Mouse (Mus musculus): ENCODE measurements around the gene Ampd1. TPM values are rescaled to one million over a fixed set of nuclear protein-coding genes. Genes with fewer than 3 reads are reported as not detected.

The Ampd1 gene
- total RNA-seq, 2 experiments from 2014 or later: 1,310 to 1,477 TPM

DNA sequence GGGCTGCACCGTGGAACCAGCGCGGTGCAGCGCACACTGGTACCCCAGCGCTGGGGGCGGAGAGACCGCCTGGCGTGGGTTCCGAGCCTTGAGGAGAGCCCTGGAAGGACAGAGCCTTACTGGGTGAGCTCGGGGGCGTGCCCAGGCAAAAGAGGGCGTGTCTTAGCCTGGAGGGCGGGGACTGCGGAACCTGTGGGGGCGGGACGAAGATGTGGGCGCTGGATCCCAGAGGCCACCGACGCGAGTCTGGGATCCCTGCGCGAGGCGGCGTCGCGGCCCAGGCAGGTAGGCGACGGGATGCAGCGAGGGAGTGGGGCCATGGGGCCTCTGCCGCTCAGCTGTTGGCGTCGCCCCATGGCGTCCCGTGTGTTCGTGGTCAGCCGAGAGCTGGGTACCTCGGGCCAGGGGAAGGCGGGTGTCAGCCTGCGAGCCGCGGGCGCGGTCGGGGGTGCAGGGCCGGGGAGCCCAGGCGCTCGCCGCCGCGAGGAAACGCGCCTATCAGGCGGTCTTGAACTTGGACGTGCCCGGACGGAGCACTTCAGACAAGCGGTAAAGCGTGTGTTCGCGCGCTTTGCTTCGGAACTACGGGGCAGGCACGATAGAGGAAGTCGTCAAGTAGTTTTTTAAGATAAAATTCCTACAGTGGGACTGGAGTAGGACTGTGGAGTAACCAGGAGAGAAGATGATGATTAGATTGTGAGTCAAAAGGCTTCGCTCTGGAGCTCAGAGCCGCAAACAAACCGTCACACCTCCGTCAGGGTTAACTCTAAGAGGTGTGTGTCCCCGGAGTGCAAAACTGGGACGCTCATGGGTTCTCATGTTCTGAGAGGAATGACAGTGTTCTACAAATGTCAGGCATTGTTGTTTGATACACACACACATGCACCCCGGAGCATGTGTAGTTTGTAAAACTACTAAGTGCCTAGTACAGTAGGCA, 28.9 kb downstream of the Ampd1 start, which contains the start of gene Dennd2c:
Gene Dennd2c, plus strand, starts transcription at position 151 of the 937 bp plus-strand sequence.
- DNase-seq (ENCODE audit: low spot score): peak; percentile 97

DNA sequence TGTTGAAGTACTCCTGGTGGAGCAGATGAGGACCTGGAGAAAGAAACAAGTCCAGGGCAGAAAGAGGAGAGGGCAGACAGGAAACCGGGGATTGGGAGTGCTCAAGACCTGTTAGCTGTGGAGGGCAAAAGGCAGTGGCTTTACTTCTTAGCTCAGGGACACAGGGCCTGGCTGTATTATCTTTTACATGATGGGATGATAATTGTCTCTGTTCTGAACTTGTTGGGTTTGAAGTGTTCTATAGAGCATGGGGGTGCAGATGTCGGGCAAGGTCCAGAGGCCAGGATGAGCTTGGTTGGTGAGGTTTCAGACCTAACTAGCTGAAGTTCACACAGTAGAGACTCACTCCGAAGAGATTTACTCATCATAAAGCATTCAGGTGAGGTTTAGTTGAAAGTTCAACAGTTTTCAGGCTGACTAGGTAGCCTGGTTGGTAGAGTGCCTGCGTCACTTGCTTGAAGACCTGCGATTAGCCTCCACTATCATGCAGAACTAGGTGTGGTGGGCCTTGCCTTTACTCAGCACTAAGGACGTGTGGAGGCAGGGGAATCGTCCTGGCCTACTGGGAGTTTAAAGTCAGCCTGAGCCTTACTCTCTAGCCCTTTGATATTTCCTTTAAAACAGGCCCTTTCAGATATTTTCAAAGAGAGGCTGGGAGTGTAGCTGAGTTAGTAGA, 33.9 kb downstream of the Ampd1 start:
- no peak for DNase-seq (ENCODE audit: low spot score)

DNA sequence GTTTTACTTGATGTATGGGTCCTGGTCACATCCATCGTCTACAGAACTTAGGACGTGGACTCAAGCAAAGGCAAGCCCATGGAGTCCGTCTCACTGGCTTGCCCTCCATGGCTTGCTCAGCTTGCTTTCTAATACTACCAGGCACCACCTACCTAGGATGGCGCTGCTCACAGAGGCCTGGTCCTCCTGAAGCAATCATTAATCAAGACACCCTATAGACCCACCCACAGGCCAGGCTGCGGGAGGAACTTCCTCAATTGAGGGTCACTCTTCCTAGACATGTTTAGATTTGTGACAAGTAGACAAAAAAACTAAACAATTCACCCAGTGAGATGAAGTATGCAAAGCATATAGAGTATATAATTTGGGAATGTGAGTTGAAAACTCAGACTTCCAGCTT, 38.4 kb downstream of the Ampd1 start:
- no peak for DNase-seq (ENCODE audit: low spot score)

DNA sequence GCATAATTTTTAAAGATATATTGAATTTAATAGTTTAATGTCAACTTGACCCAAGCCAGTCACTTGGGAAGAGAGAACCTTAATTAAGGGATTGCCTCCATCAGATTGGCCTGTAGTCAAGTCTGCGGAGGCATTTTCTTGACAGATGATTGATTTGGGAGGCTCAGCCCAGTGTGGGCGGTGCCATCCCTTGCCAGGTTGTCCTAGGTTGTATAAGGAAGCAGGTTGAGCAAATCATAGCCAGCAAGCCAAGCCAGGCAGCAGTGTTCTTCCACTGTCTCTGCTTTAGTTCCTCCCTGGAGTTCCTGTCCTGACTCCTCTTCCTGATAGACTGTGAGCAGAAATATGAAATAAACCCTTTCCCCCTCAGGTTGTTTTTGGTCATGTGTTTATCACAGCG, 49.8 kb downstream of the Ampd1 start:
- no peak for DNase-seq (ENCODE audit: low spot score)

DNA sequence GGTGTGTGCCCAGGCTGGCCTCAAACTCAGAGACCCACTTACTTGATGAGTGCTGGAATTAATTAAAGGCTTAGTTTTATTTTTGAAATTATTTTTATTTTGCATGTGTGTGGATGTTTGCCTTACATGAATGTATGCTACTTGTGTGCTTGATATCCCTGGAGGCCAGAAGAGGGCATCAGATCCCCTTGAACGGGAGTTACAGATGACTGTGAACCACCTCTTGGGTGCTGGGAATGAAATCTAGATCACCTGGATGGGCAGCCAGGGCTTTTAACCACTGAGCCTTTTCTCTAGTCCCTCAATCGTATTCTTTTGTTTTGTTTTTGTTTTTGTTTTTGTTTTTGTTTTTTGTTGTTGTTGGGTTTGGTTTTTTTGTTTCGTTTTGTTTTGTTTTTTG, 52.3 kb downstream of the Ampd1 start:
- DNase-seq (ENCODE audit: low spot score): no peak

DNA sequence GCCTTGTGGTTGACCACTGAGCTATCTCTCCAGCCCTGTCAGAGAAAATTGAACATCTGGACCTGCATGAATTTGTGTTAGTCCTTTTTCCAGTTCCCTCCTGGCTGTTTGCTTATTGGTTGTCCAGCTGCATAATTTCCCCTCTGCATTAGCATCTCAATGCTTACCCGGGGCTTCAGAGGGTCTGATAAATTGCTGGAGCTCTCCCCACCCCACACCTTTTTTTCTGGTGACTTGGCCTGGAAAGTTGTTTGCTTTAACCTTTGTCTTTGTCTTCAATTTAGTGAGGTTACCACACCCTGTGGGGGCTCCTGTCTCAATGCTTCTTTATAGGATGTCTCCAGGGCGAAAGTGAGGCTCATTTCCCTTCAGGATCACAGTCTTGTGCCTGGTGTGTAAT, 53.4 kb downstream of the Ampd1 start:
- DNase-seq (ENCODE audit: low spot score): no peak

DNA sequence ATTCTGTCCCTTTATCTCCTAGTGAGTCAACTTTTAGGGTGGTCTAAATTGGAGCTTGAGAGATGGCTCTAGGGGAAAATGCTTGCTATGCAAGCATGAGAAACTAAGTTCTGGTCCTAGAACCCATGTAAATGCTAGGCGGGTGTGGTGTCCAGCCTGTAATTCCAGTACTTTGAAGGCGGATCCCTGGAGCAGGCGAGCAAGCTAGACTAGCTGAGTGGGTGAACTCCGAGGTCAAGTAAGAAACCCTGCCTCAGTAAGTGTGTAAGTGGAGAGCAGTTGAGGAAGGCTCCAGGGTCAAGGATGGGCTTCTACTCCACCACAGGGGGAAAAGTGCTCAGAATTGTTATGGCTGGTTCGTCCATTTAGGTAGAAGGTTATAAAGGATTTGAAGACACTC, 53.9 kb downstream of the Ampd1 start:
- DNase-seq (ENCODE audit: low spot score): no peak

DNA sequence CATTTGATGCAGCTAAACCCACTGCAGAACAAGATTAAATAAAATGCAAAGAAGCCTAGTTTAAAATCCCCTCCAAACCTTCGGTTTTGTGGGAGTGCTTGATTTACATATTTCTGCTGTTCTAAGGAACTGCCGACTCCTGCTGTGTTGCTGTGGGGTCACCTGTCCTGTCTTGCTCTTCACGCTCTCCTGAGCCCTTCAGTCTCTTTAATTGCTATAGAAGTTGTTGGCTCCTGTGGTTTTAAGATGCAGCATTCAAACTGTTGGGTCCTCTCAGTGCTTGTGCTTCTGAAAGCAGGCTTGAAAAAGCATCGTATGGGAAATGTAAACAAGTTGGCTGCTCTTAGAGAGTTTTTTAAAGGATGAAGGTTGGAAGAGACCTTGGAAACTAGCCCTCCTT, 54.4 kb downstream of the Ampd1 start:
- no peak for DNase-seq (ENCODE audit: low spot score)

DNA sequence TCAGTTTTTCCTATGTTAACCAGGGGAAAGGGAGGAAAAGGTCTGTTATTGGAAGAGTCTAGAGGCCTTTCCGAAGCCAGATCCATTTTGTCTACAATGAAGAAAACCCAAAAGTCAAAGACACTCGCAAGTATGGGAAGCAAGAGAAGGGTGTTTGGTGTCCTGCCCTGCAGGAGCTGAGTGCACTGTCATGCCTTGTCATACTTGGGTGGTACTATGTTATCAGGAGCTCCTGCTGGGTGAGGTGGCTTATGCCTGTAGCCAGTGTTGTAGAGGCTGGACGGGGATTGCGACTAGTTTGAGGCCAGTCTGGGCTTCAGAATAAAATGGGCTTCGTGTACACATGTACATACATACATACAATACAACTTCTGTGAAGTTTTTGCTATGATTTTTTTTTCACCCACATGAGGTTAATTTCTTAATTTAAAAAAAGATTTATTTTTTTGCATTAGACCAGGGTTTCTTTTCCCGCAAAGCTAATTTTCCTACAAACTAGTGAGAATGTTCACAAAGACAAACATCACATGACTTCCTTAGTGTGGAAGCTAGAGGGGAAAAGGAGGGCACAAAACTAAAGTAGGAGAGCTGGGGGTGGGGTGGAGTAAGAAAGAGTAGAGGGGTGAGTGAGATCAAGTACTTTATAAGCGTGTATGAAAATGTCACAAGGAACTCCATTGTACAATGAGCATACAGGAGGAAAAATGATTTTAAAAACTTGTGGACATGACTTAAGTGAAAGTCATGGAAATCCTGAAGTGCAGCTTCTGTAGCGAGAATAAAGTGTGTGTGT, 55.7 kb downstream of the Ampd1 start:
- no peak for DNase-seq (ENCODE audit: low spot score)

DNA sequence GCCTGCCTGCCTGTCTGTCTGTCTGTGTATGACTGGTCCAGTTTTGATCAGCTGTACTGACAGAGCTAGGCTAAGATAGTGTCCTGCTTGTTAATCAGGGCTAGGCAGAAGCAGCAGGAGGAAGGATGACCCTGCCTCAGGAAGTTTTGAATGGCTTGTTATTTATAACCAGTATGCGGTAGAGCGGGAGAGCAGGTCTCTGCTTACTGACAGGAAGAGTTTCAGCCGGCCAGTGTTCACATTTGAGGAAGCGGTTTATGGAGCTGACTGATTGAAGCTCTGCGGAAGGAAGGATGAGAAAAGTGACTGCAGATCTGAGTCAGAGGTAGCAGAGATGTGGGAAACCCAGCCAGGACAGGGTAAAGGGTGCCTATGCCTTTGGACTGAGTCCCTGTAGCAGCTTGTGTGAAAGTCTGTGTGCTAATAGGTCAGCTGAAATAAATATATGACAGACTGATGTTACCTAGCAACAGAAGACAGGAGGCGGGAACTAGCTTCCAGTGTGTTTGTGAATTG, 56.5 kb downstream of the Ampd1 start:
- DNase-seq (ENCODE audit: low spot score): peak; percentile 22

DNA sequence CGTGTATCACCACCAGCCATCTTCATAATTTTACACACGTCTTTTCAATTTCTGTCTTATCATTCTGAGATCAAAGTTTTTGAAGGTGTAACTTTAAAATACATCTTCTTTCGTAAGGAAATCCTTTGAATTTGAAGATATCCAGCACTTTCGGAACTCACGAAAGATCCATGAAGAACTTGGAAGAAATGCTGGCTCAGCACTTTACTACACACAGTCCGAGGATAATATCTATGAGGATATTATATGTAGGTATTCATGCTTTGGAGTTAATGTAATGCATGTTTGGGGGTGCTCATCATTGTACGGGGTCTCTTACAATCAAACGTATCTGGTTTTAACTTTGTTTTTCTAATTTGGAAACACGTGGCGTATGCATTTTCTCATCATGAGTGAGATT, 59.3 kb downstream of the Ampd1 start:
- no peak for DNase-seq (ENCODE audit: low spot score)

DNA sequence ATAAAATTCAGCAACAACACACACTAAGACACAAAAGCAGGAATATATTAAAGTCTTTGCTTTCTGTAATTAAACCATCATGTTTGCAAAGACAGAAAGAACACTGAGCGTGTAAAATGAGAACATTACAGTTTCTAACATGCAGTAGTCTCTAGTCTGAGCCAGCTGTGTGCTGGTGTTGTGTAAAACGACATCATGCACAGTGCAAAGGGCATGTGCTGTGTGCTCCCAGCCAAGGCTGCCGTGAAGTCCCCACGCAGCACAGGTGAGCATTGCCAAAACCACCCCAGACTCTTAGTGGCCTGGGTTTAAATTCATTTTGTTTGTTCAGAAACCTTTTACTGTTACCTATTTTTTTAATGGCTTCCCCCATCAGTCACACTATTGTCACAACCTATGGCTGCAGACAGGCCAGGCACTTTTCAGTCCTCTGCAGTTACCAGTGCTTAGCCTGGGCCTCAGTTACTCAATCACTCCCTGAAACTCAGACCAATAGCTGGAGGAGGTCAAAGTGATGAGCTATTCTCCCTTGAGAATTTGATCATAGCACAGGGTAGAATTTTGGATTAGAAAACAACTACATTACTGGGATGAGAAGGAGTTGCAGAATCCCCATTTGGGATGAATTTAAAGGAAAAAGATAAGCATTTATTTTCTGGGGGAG, 62.7 kb downstream of the Ampd1 start:
- no peak for DNase-seq (ENCODE audit: low spot score)

DNA sequence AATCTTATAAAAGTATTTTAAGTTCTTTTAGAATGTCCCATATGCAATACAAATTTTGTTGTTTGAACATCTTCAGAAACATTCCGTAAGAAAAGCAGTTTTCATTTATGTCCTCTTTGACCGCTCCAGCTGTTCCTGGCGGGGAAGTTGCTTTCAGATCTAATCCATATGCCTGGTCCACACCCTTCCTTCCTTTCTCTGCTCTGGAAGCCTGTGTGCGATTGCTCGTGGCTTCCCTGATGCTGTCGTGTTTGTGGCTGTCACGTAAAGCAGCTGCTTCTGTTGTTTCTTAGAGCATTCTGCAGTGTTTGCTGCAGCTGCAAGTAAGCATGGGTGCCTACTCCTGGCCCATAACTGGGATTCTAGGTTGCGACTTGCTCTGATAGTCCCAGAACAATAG, 65.2 kb downstream of the Ampd1 start:
- no peak for DNase-seq (ENCODE audit: low spot score)

DNA sequence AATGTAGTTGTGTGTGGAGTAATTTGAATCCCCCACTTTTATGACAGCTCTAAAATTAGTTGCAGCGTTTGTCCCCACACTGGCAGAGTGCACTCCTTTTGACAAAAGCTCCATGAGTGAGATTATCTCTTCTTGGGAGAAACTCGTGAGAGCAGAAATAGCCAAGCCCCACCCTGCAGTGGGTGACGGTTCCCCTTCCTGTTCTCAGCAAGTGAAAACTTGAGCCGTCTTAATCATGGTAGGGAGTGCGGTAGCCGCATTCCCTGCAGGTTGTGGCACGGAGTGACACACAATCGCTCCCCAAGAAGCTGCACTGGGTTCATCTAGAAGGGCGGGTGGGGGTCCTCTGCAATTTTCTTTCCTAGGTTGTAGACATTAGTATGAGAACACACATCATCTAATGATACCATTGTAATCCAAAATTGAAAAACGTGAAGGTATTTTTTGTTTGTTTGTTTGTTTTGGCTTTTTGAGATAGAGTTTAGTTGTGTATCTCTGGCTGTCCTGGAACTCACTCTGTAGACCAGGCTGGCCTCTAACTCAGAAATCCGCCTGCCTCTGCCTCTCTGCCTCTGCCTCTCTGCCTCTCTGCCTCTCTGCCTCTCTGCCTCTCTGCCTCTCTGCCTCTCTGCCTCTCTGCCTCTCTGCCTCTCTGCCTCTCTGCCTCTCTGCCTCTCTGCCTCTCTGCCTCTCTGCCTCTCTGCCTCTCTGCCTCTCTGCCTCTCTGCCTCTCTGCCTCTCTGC, 66.5 kb downstream of the Ampd1 start:
- DNase-seq (ENCODE audit: low spot score): peak; percentile 39

DNA sequence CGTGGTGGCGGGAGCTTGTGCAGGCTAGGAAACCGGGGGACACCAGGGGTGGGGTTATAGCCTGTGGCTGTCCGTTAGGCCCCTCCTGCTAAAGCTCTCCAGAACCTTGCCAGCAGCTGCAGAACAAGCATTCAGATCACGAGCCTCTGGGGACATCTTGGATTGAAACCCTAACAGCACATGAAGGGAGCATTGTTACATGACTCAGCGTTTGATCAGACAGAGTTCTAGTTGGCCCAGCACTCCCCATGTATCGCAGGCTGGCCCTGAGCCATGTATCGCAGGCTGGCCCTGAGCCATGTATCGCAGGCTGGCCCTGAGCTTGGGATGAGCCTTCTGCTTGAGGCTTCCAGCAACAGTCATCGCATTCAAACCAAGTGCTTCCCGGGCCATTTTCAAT, 67.5 kb downstream of the Ampd1 start:
- DNase-seq (ENCODE audit: low spot score): peak; percentile 25

DNA sequence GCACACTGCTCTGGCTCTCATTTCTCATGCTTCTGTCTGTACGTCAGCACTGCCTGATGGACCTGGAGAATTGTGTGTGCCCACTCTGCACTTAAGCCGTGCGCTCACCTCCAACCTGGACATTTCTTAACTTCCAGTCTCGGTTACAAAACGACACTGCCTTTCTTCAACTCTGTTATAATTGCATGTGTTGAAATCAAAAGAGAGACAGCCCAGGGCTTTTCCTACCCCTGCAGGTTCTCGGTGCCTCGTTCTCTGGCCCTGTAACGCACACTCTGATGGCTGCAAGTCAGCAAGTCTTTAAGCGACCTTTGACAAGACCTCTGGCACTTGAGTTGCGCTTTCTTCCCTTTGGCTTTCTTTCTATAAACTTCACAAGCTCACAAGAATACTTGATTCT, 68.6 kb downstream of the Ampd1 start:
- no peak for DNase-seq (ENCODE audit: low spot score)

DNA sequence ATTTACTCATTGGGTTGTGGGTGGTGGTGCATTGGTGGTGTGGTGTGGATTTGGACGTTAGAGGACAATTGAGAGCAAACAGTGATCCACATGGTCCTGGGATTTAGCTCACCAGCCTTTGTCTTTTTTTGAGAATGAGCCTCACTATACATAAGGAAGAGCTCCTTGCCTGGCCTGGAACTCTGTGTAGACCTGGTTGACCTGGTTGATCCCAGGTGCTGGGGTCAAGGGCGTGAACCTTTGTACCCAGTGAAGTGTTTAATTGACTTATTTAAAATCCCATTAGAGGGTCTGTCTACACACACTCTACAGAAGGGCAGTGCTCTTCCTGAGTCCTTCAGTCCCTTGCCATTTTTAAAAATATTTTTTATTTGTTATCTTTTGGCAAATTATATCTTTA, 71.5 kb downstream of the Ampd1 start:
- no peak for DNase-seq (ENCODE audit: low spot score)

DNA sequence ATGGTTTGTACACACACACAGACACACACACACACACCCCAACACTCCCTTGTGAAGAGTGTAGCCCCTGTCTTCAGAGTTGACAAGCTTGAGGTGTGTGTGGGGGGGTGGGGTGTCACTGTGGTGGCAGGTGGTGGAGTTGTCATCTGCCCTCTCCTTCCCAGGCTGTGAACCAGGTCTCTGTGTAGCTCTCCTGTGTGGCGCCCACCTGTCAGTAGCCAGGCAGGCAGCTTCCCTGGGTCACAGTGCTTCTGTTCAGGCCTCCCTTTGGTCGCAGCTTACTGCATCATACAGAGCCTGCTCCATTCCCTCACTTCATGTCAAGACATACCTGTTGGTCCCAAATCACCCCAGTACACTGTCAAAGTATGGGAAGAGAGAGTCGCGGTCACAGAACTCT, 72.0 kb downstream of the Ampd1 start:
- DNase-seq (ENCODE audit: low spot score): no peak

DNA sequence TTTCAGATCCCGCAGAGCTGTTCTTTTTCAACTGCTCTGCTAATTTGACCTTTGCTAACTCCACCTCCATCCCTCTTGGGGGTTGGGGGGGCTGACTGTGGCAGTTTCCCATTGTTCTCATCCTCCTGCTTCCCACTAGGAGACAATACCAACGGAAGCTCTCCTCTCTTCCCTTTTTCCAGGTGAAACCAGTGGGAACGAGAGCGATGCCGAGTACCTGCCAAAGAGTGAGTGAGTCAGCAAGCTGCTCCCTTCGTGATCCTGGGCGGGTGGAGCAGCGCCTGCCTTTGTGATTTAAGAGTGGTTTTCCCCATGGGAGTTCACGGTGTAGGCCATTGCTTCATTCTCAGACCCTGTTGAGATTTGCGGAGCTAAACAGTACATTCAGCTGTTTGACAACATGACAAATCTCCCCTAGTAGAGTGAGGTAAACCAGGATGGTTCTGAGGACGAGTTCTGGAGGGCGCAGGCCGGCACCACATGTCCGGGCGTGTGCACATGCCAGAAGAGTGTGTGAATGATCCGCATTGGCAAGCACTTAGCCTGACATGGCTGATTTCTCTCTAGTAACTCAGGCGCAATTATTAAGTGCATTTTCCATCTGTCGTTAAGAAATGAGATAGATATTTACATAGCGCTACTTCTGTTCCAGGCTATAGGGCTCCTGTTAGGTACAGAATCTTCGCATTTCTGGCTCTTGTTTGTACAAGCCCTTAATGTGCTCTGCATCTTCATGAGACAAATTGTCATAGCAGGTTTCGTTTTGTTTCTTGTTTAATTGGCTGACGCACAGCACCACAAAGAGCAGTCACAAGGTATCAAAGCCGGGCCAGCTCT, 72.7 kb downstream of the Ampd1 start:
- DNase-seq (ENCODE audit: low spot score): no peak

DNA sequence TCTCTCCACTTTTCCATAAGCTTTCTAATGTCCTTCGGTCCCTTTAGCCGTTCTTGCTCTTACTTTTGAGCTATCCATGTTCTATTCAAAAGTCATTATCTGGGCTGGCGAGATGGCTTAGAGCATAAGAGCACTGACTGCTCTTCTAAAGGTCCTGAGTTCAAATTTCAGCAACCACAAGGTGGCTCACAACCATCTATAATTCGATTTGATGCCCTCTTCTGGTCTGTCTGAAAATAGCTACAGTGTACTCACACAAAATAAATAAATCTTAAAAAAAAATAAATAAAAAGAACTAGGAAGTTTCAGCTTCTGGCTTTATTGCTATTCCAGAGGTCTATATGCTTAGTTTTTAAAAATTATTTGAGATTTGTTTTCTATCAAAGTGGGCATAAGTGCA, 74.0 kb downstream of the Ampd1 start:
- no peak for DNase-seq (ENCODE audit: low spot score)

Data from gastrocnemius, adult 18-20 months (tissue).